Mouse (Mus musculus): ENCODE data around the gene Ttc16. TPM values are rescaled to one million over a fixed set of nuclear protein-coding genes. Genes with fewer than 3 reads are reported as not detected.

Ttc16 gene
- polyA plus RNA-seq, 1 experiment from 2014 or later = 0.21 TPM

GRCm38 (mm10) chr2:32712586-32712933, 62.9 kb downstream of the Ttc16 start:
- Histone ChIP-seq H3K9ac (peak overlapping the region; percentile 88), H3K4me3 (peak overlapping the region; percentile 87), H3K36me3 (peaks cover 35% of the 10 kb centered on the region), H3K4me2 (peak overlapping the region; percentile 93), H3K27ac (peak overlapping the region; percentile 97), H3K9me3 (no peaks in the 10 kb centered on the region), H3K27me3 (no peaks in the 10 kb centered on the region), H3K4me1 (peaks cover 25% of the 10 kb centered on the region)
- peak; percentile 86 for ATAC-seq (ENCODE audit: insufficient number of reproducible peaks, insufficient read depth, low FRiP score, low TSS enrichment, low read depth)
- under 1% methylated on average over 39 of the region's 44 CpGs for WGBS

GRCm38 (mm10) chr2:32712108-32712551, 63.3 kb downstream of the Ttc16 start:
- Histone ChIP-seq H3K4me2 (peak overlapping the region; percentile 93), H3K27me3 (no peaks in the 10 kb centered on the region), H3K4me1 (peaks cover 25% of the 10 kb centered on the region), H3K9ac (peak overlapping the region; percentile 88), H3K27ac (peak overlapping the region; percentile 97), H3K9me3 (no peaks in the 10 kb centered on the region), H3K36me3 (peaks cover 39% of the 10 kb centered on the region), H3K4me3 (peak overlapping the region; percentile 87)
- WGBS = under 1% methylated on average over 41 of the region's 41 CpGs
- ATAC-seq (ENCODE audit: insufficient number of reproducible peaks, insufficient read depth, low FRiP score, low TSS enrichment, low read depth) = peak; percentile 44

DNA sequence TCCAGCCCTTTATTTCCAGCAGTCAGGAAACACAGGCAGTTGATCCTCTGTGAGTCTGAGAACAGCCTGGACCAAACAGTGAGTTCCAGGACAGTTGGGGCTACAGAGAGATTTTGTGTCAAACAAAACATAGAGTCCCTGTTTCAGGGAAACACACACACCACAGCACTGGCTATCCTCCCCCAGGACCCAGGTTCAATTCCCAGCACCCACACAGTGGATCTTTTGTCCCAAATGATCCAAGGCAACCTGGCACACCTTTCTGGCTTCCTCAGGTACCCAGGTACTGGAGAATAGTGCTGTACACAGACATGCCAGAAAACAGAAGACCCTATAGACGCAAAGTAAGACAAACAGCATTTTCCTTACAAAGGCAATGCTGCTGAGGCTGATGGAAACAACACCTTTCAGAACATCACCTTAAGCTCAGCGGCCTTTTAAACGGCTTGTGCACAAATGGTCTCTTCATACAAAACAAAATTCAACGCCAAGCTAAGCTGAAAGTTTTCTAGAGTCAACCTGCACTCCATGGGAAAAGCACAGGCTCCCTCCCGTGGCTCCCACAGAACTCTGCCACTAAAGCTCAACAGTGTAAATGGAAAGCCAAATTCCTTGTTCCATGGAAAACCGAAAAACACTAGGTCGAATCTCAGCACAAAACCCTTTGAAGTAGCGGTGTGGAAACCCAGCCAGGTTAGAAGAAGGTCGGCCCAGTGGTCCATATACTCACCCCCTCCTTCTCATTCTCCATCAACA, 64.0 kb downstream of the Ttc16 start:
- peak overlapping the region; percentile 93 for H3K4me2 ChIP-seq
- H3K4me1 ChIP-seq = peaks cover 25% of the 10 kb centered on the region
- peak overlapping the region; percentile 87 for H3K4me3 ChIP-seq
- H3K27ac ChIP-seq = peak overlapping the region; percentile 97
- no peaks in the 10 kb centered on the region for H3K9me3 ChIP-seq
- ATAC-seq (ENCODE audit: insufficient number of reproducible peaks, insufficient read depth, low FRiP score, low TSS enrichment, low read depth) = no peak
- H3K36me3 ChIP-seq = peaks cover 45% of the 10 kb centered on the region
- 26% methylated on average over 9 of the region's 9 CpGs for WGBS
- H3K9ac ChIP-seq = peak overlapping the region; percentile 88
- no peaks in the 10 kb centered on the region for H3K27me3 ChIP-seq

- Histone ChIP-seq H3K27me3 (no peaks in the 10 kb centered on the region), H3K9me3 (no peaks in the 10 kb centered on the region), H3K4me3 (no peak overlapping the region), H3K4me2 (no peak overlapping the region), H3K4me1 (peaks cover 25% of the 10 kb centered on the region), H3K36me3 (peaks cover 56% of the 10 kb centered on the region), H3K9ac (no peak overlapping the region), H3K27ac (no peak overlapping the region)
- WGBS = 86% methylated on average over 5 of the region's 5 CpGs
- ATAC-seq (ENCODE audit: insufficient number of reproducible peaks, insufficient read depth, low FRiP score, low TSS enrichment, low read depth) = no peak
Observed at GRCm38 (mm10) chr2:32710425-32710824, 65.0 kb downstream of the Ttc16 start.

GRCm38 (mm10) chr2:32709521-32710137, 65.8 kb downstream of the Ttc16 start:
- Histone ChIP-seq H3K27me3 (no peaks in the 10 kb centered on the region), H3K4me1 (peaks cover 20% of the 10 kb centered on the region), H3K36me3 (peaks cover 64% of the 10 kb centered on the region), H3K9ac (no peak overlapping the region), H3K27ac (0 out of 2 replicates have a peak overlapping the region, but pooled peaks have one; percentile 4), H3K4me3 (no peak overlapping the region), H3K9me3 (no peaks in the 10 kb centered on the region), H3K4me2 (no peak overlapping the region)
- ATAC-seq (ENCODE audit: insufficient number of reproducible peaks, insufficient read depth, low FRiP score, low TSS enrichment, low read depth) = no peak
- 92% methylated on average over 20 of the region's 20 CpGs for WGBS

- WGBS = 46% methylated on average over 3 of the region's 3 CpGs
- H3K4me3 ChIP-seq = no peak overlapping the region
- no peaks in the 10 kb centered on the region for H3K27me3 ChIP-seq
- H3K4me1 ChIP-seq = peaks cover 11% of the 10 kb centered on the region
- no peaks in the 10 kb centered on the region for H3K9me3 ChIP-seq
- H3K27ac ChIP-seq = no peak overlapping the region
- no peak overlapping the region for H3K9ac ChIP-seq
- no peak overlapping the region for H3K4me2 ChIP-seq
- peaks cover 74% of the 10 kb centered on the region for H3K36me3 ChIP-seq
- no peak for ATAC-seq (ENCODE audit: insufficient number of reproducible peaks, insufficient read depth, low FRiP score, low TSS enrichment, low read depth)
Observed at GRCm38 (mm10) chr2:32708643-32709042, 66.8 kb downstream of the Ttc16 start.

MicroRNAs within 50 kb of the gene (microRNA counts, 519-probe panel; counts per million panel counts)
- microRNA mmu-miR-2861 = 236 counts per million, percentile 44 among the panel's probes with 10 or more counts

Small RNAs within 50 kb of the gene (microRNA-seq; reads per million reads assigned to microRNA genes)
- gene Mir2861 = not detected
- gene Mir3960 = not detected

Other genes with a start within 250 kb of the Ttc16 start
- gene Fam102a, start 240.3 kb downstream of the Ttc16 start, polyA plus RNA-seq (2015; fragmentation: Nextera tagmentation; extraction: Ambion mirVana) = 12.3 and 15.5 TPM in 2 replicates
- gene Dpm2, start 204.8 kb downstream of the Ttc16 start, polyA plus RNA-seq (2015; fragmentation: Nextera tagmentation; extraction: Ambion mirVana) = 112 and 116 TPM in 2 replicates
- gene Pip5kl1, start 200.8 kb downstream of the Ttc16 start, polyA plus RNA-seq (2015; fragmentation: Nextera tagmentation; extraction: Ambion mirVana) = 0.92 and 1.1 TPM in 2 replicates
- gene 9430097D07Rik, start 199.9 kb downstream of the Ttc16 start, polyA plus RNA-seq (2015; fragmentation: Nextera tagmentation; extraction: Ambion mirVana) = 0.18 TPM in 1 of 2 replicates, not detected in the other
- gene St6galnac4, start 188.5 kb downstream of the Ttc16 start, polyA plus RNA-seq (2015; fragmentation: Nextera tagmentation; extraction: Ambion mirVana) = 33.1 and 34.7 TPM in 2 replicates
- gene St6galnac6, start 175.9 kb downstream of the Ttc16 start, polyA plus RNA-seq (2015; fragmentation: Nextera tagmentation; extraction: Ambion mirVana) = 29.9 and 35.1 TPM in 2 replicates
- gene Ak1, start 153.9 kb downstream of the Ttc16 start, polyA plus RNA-seq (2015; fragmentation: Nextera tagmentation; extraction: Ambion mirVana) = 20.7 and 27.3 TPM in 2 replicates
- 49.1 and 50.2 TPM in 2 replicates for gene Eng, start 129.0 kb downstream of the Ttc16 start, polyA plus RNA-seq (2015; fragmentation: Nextera tagmentation; extraction: Ambion mirVana)
- 29.7 and 34.1 TPM in 2 replicates for gene Fpgs, start 71.5 kb downstream of the Ttc16 start, polyA plus RNA-seq (2015; fragmentation: Nextera tagmentation; extraction: Ambion mirVana)
- gene Cdk9, start 62.6 kb downstream of the Ttc16 start, polyA plus RNA-seq (2015; fragmentation: Nextera tagmentation; extraction: Ambion mirVana) = 102 and 114 TPM in 2 replicates
- 19.4 and 21.8 TPM in 2 replicates for gene Sh2d3c, start 54.6 kb downstream of the Ttc16 start, polyA plus RNA-seq (2015; fragmentation: Nextera tagmentation; extraction: Ambion mirVana)
- 0.34 and 0.58 TPM in 2 replicates for gene 6330409D20Rik, start 34.6 kb downstream of the Ttc16 start, polyA plus RNA-seq (2015; fragmentation: Nextera tagmentation; extraction: Ambion mirVana)
- 65.1 and 72.3 TPM in 2 replicates for gene Tor2a, start 18.4 kb downstream of the Ttc16 start, polyA plus RNA-seq (2015; fragmentation: Nextera tagmentation; extraction: Ambion mirVana)
- 4.6 and 5.8 TPM in 2 replicates for gene Ptrh1, start 153 bp upstream of the Ttc16 start, polyA plus RNA-seq (2015; fragmentation: Nextera tagmentation; extraction: Ambion mirVana)
- gene Cfap157, start 8.8 kb upstream of the Ttc16 start, polyA plus RNA-seq (2015; fragmentation: Nextera tagmentation; extraction: Ambion mirVana) = 0.87 and 1.5 TPM in 2 replicates
- gene Stxbp1, start 71.6 kb upstream of the Ttc16 start, polyA plus RNA-seq (2015; fragmentation: Nextera tagmentation; extraction: Ambion mirVana) = 18.1 and 22.8 TPM in 2 replicates
- 57.2 and 59.2 TPM in 2 replicates for gene Fam129b, start 100.5 kb upstream of the Ttc16 start, polyA plus RNA-seq (2015; fragmentation: Nextera tagmentation; extraction: Ambion mirVana)
- gene Rpl12, start 185.9 kb upstream of the Ttc16 start, polyA plus RNA-seq (2015; fragmentation: Nextera tagmentation; extraction: Ambion mirVana) = 185 and 205 TPM in 2 replicates
- gene Lrsam1, start 186.0 kb upstream of the Ttc16 start, polyA plus RNA-seq (2015; fragmentation: Nextera tagmentation; extraction: Ambion mirVana) = 13.4 and 13.6 TPM in 2 replicates
- 24.6 and 25.8 TPM in 2 replicates for gene Slc2a8, start 206.4 kb upstream of the Ttc16 start, polyA plus RNA-seq (2015; fragmentation: Nextera tagmentation; extraction: Ambion mirVana)